Mouse (Mus musculus) forebrain, embryonic 15.5 days (tissue): ENCODE results near the gene Epo. TPM values are rescaled to one million over a fixed set of nuclear protein-coding genes. Genes with fewer than 3 reads are reported as not detected.
A peak's percentile ranks its signal among the peaks of the same experiment; 100 is the strongest.

Experiments used
- ATAC-seq: fragments of 200-750 bp; cut with Nextera tagmentation; replicated peaks from 2 replicates; pipeline ENCODE4 v1.8.0; 2017; ENCODE audit warnings: mild to moderate bottlenecking, moderate TSS enrichment, moderate library complexity
- H3K27ac ChIP-seq: fragments of 300-500 bp; sonication (generic); replicated peaks from 2 replicates; pipeline ENCODE4 v1.5.1; 2015; ENCODE audit warnings: mild to moderate bottlenecking, inconsistent platforms
- H3K27me3 ChIP-seq: fragments of 300-500 bp; sonication (generic); 2 replicates; pipeline ENCODE4 v1.6.1; 2015; ENCODE audit warnings: inconsistent platforms
- H3K36me3 ChIP-seq: fragments of 300-500 bp; sonication (generic); 2 replicates; pipeline ENCODE4 v1.6.1; 2015; ENCODE audit warnings: mild to moderate bottlenecking, inconsistent platforms
- H3K4me1 ChIP-seq: fragments of 300-500 bp; sonication (generic); 2 replicates; pipeline ENCODE4 v1.6.1; 2015; ENCODE audit warnings: inconsistent platforms
- H3K4me2 ChIP-seq: fragments of 300-500 bp; sonication (generic); replicated peaks from 2 replicates; pipeline ENCODE4 v1.6.1; 2015; ENCODE audit warnings: mild to moderate bottlenecking, inconsistent platforms
- H3K4me3 ChIP-seq: fragments of 300-500 bp; sonication (generic); 2 replicates; pipeline ENCODE4 v1.5.1; 2015; ENCODE audit warnings: mild to moderate bottlenecking, inconsistent platforms
- H3K9ac ChIP-seq: fragments of 300-500 bp; sonication (generic); replicated peaks from 2 replicates; pipeline ENCODE4 v1.6.1; 2015; ENCODE audit warnings: mild to moderate bottlenecking, inconsistent platforms
- H3K9me3 ChIP-seq: fragments of 300-500 bp; sonication (generic); 2 replicates; pipeline ENCODE4 v1.6.1; 2016; ENCODE audit warnings: inconsistent platforms
- WGBS: fragments of 180-500 bp; shearing (Covaris S2); methylation state at CpG from one replicate; pipeline ENCODE4 v1.1.7; 2015; ENCODE audit warnings: mixed read lengths; 5-methylcytosine and 5-hydroxymethylcytosine counted together
- polyA plus RNA-seq: library from polyadenylated mRNA; unstranded; fragments of >200 nt; fragmentation: Nextera tagmentation; extraction: Ambion mirVana; gene quantifications from 2 replicates; pipeline ENCODE4 v1.2.1, GENCODE M21; 2015

Epo gene
- polyA plus RNA-seq, 1 experiment from 2014 or later = not detected

GRCm38 (mm10) chr5:137487616-137488015 lies 45.4 kb downstream of the Epo start:
- no peak overlapping the region for H3K27ac ChIP-seq
- peaks cover 9% of the 10 kb centered on the region for H3K4me1 ChIP-seq
- no peaks in the 10 kb centered on the region for H3K9me3 ChIP-seq
- no peak for ATAC-seq
- H3K36me3 ChIP-seq = no peaks in the 10 kb centered on the region
- peaks cover 16% of the 10 kb centered on the region; the same call in 1 of the 2 replicates for H3K27me3 ChIP-seq
- no peak overlapping the region for H3K9ac ChIP-seq
- H3K4me2 ChIP-seq = no peak overlapping the region
- WGBS = 90% methylated on average over 7 of the region's 7 CpGs
- H3K4me3 ChIP-seq = no peak overlapping the region

- peak overlapping the region; percentile 45 for H3K4me2 ChIP-seq
- H3K9me3 ChIP-seq = no peaks in the 10 kb centered on the region
- H3K4me1 ChIP-seq = peaks cover 9% of the 10 kb centered on the region
- no peak overlapping the region for H3K27ac ChIP-seq
- peak overlapping the region; percentile 19; the same call in 1 of the 2 replicates for H3K4me3 ChIP-seq
- H3K9ac ChIP-seq = peak overlapping the region; percentile 33; the same call in 1 of the 2 replicates
- 3% methylated on average over 17 of the region's 17 CpGs for WGBS
- no peaks in the 10 kb centered on the region for H3K36me3 ChIP-seq
- H3K27me3 ChIP-seq = peaks cover 16% of the 10 kb centered on the region; the same call in 1 of the 2 replicates
- ATAC-seq = no peak
Observed at GRCm38 (mm10) chr5:137485851-137486155, 47.2 kb downstream of the Epo start.

GRCm38 (mm10) chr5:137485071-137485850 lies 47.8 kb downstream of the Epo start:
- 4% methylated on average over 30 of the region's 30 CpGs for WGBS
- H3K4me2 ChIP-seq = peak overlapping the region; percentile 45
- peaks cover 16% of the 10 kb centered on the region; the same call in 1 of the 2 replicates for H3K27me3 ChIP-seq
- H3K4me1 ChIP-seq = peaks cover 9% of the 10 kb centered on the region
- peak overlapping the region; percentile 19; the same call in 1 of the 2 replicates for H3K4me3 ChIP-seq
- H3K9ac ChIP-seq = peak overlapping the region; percentile 33; the same call in 1 of the 2 replicates
- no peak overlapping the region for H3K27ac ChIP-seq
- no peak for ATAC-seq
- no peaks in the 10 kb centered on the region for H3K9me3 ChIP-seq
- no peaks in the 10 kb centered on the region for H3K36me3 ChIP-seq

- no peak overlapping the region for H3K4me2 ChIP-seq
- 16% methylated on average over 8 of the region's 8 CpGs for WGBS
- H3K27me3 ChIP-seq = peaks cover 14% of the 10 kb centered on the region; the same call in 1 of the 2 replicates
- no peak overlapping the region for H3K27ac ChIP-seq
- H3K36me3 ChIP-seq = no peaks in the 10 kb centered on the region
- H3K9me3 ChIP-seq = no peaks in the 10 kb centered on the region
- H3K4me3 ChIP-seq = no peak overlapping the region
- H3K9ac ChIP-seq = no peak overlapping the region
- H3K4me1 ChIP-seq = peaks cover 9% of the 10 kb centered on the region
- ATAC-seq = no peak
Observed at GRCm38 (mm10) chr5:137481897-137482296, 51.1 kb downstream of the Epo start.

- H3K9me3 ChIP-seq = no peaks in the 10 kb centered on the region
- H3K27ac ChIP-seq = no peak overlapping the region
- H3K36me3 ChIP-seq = no peaks in the 10 kb centered on the region
- H3K9ac ChIP-seq = no peak overlapping the region
- no peak overlapping the region for H3K4me3 ChIP-seq
- H3K27me3 ChIP-seq = peaks cover 9% of the 10 kb centered on the region; the same call in 1 of the 2 replicates
- peaks cover 9% of the 10 kb centered on the region for H3K4me1 ChIP-seq
- no peak for ATAC-seq
- no peak overlapping the region for H3K4me2 ChIP-seq
Observed at GRCm38 (mm10) chr5:137481138-137481537, 51.9 kb downstream of the Epo start.

GRCm38 (mm10) chr5:137476964-137477363 lies 56.1 kb downstream of the Epo start, which contains the start of gene Zan:
Zan (minus strand) TSS chr5:137477064.
- no peak for ATAC-seq
- H3K9me3 ChIP-seq = no peaks in the 10 kb centered on the region
- WGBS = 91% methylated on average over 5 of the region's 5 CpGs

GRCm38 (mm10) chr5:137474351-137474750 lies 58.7 kb downstream of the Epo start:
- Histone ChIP-seq H3K4me2 (no peak overlapping the region), H3K9me3 (no peaks in the 10 kb centered on the region), H3K4me3 (no peak overlapping the region), H3K27me3 (no peaks in the 10 kb centered on the region), H3K4me1 (no peaks in the 10 kb centered on the region), H3K36me3 (no peaks in the 10 kb centered on the region), H3K9ac (no peak overlapping the region), H3K27ac (no peak overlapping the region)
- no peak for ATAC-seq
- WGBS = 39% methylated on average over 2 of the region's 2 CpGs

More at GRCm38 (mm10) chr5:137476964-137477363, 56.1 kb downstream of the Epo start, which contains the start of gene Zan:
- no peaks in the 10 kb centered on the region for H3K36me3 ChIP-seq
- H3K27me3 ChIP-seq = no peaks in the 10 kb centered on the region
- no peak within 1 kb of the TSS for H3K27ac ChIP-seq
- H3K4me1 ChIP-seq = no peaks in the 10 kb centered on the region
- no peak within 1 kb of the TSS for H3K9ac ChIP-seq
- no peak within 1 kb of the TSS for H3K4me3 ChIP-seq
- no peak within 1 kb of the TSS for H3K4me2 ChIP-seq

- no peaks in the 10 kb centered on the region for H3K36me3 ChIP-seq
- no peak overlapping the region for H3K4me2 ChIP-seq
- H3K27me3 ChIP-seq = no peaks in the 10 kb centered on the region
- no peak overlapping the region for H3K9ac ChIP-seq
- WGBS = 64% methylated on average over 5 of the region's 5 CpGs
- ATAC-seq = no peak
- H3K4me3 ChIP-seq = no peak overlapping the region
- no peaks in the 10 kb centered on the region for H3K9me3 ChIP-seq
- H3K27ac ChIP-seq = no peak overlapping the region
- H3K4me1 ChIP-seq = no peaks in the 10 kb centered on the region
Observed at GRCm38 (mm10) chr5:137472252-137472904, 60.7 kb downstream of the Epo start.

- H3K9ac ChIP-seq = no peak overlapping the region
- H3K4me3 ChIP-seq = no peak overlapping the region
- no peaks in the 10 kb centered on the region for H3K27me3 ChIP-seq
- 94% methylated on average over 6 of the region's 6 CpGs for WGBS
- no peaks in the 10 kb centered on the region for H3K9me3 ChIP-seq
- H3K4me2 ChIP-seq = no peak overlapping the region
- no peaks in the 10 kb centered on the region for H3K36me3 ChIP-seq
- H3K27ac ChIP-seq = no peak overlapping the region
- no peak for ATAC-seq
- H3K4me1 ChIP-seq = no peaks in the 10 kb centered on the region
Observed at GRCm38 (mm10) chr5:137466946-137467345, 66.1 kb downstream of the Epo start.

- Histone ChIP-seq H3K9ac (no peak overlapping the region), H3K36me3 (no peaks in the 10 kb centered on the region), H3K4me2 (no peak overlapping the region), H3K27me3 (no peaks in the 10 kb centered on the region), H3K9me3 (no peaks in the 10 kb centered on the region), H3K4me1 (no peaks in the 10 kb centered on the region), H3K4me3 (no peak overlapping the region), H3K27ac (no peak overlapping the region)
- 57% methylated on average over 3 of the region's 3 CpGs for WGBS
- no peak for ATAC-seq
Observed at GRCm38 (mm10) chr5:137465049-137465448, 68.0 kb downstream of the Epo start.

GRCm38 (mm10) chr5:137455866-137456591 lies 77.0 kb downstream of the Epo start:
- no peaks in the 10 kb centered on the region for H3K4me1 ChIP-seq
- no peak for ATAC-seq
- no peak overlapping the region for H3K4me3 ChIP-seq

GRCm38 (mm10) chr5:137455206-137455605 lies 77.8 kb downstream of the Epo start:
- Histone ChIP-seq H3K4me1 (no peaks in the 10 kb centered on the region), H3K36me3 (no peaks in the 10 kb centered on the region), H3K9ac (no peak overlapping the region), H3K9me3 (no peaks in the 10 kb centered on the region), H3K27me3 (no peaks in the 10 kb centered on the region), H3K27ac (no peak overlapping the region), H3K4me2 (no peak overlapping the region), H3K4me3 (no peak overlapping the region)
- no peak for ATAC-seq
- 83% methylated on average over 6 of the region's 6 CpGs for WGBS

More at GRCm38 (mm10) chr5:137455866-137456591, 77.0 kb downstream of the Epo start:
- WGBS = 75% methylated on average over 7 of the region's 7 CpGs
- H3K4me2 ChIP-seq = no peak overlapping the region
- H3K27me3 ChIP-seq = no peaks in the 10 kb centered on the region
- no peaks in the 10 kb centered on the region for H3K9me3 ChIP-seq
- H3K27ac ChIP-seq = no peak overlapping the region
- H3K9ac ChIP-seq = no peak overlapping the region
- H3K36me3 ChIP-seq = no peaks in the 10 kb centered on the region
